Mouse (Mus musculus) spleen, adult 2 months (tissue): Measurements from ENCODE around the gene Ucma. TPM values are rescaled to one million over a fixed set of nuclear protein-coding genes. Genes with fewer than 3 reads are reported as not detected.
A peak's percentile ranks its signal among the peaks of the same experiment; 100 is the strongest.

ENCODE experiments used
- DNase-seq, 2 experiments: peaks; one replicate each; pipeline versions ENCODE4 v3.0.0 to v3.0.0-alpha.2; 2012 to 2021; ENCODE audit warnings: low spot score in 2 of 2, low read depth in 1 of 2
- H3K27ac ChIP-seq: fragments of 200-500 bp; 2 replicates; pipeline ENCODE4 v1.5.1; 2012; ENCODE audit warnings: low read length, inconsistent platforms; ENCODE audit not compliant: insufficient read depth
- H3K27me3 ChIP-seq: fragments of 200-500 bp; 2 replicates; pipeline ENCODE4 v1.6.1; 2012; ENCODE audit warnings: mild to moderate bottlenecking, moderate library complexity, low read length, inconsistent platforms; ENCODE audit not compliant: control insufficient read depth, insufficient read depth
- H3K36me3 ChIP-seq: fragments of 200-500 bp; 2 replicates; pipeline ENCODE4 v1.6.1; 2012; ENCODE audit warnings: mild to moderate bottlenecking, low read length, inconsistent platforms; ENCODE audit not compliant: control insufficient read depth, insufficient read depth
- H3K4me1 ChIP-seq: fragments of 200-500 bp; 2 replicates; pipeline ENCODE4 v1.6.1; 2011; ENCODE audit warnings: inconsistent platforms; ENCODE audit not compliant: control insufficient read depth, insufficient read depth, insufficient read length
- H3K4me3 ChIP-seq: fragments of 200-500 bp; 2 replicates; pipeline ENCODE4 v1.5.1; 2011; ENCODE audit warnings: mild to moderate bottlenecking, inconsistent platforms; ENCODE audit not compliant: insufficient read depth, insufficient read length; ENCODE audit errors: extremely low read depth
- CTCF ChIP-seq: fragments of 200-500 bp; IDR thresholded peaks from 2 replicates; pipeline ENCODE4 v1.5.1; 2011; ENCODE audit warnings: mild to moderate bottlenecking, inconsistent platforms; ENCODE audit not compliant: insufficient read depth, insufficient read length, insufficient replicate concordance; ENCODE audit errors: extremely low read depth
- POLR2A ChIP-seq: fragments of 200-500 bp; IDR thresholded peaks from 2 replicates; pipeline ENCODE4 v1.6.1; 2011; ENCODE audit warnings: low read depth, low read length, inconsistent platforms
- WGBS: fragments of 180-500 bp; shearing (Covaris S2); methylation state at CpG from one replicate; pipeline ENCODE4 v1.1.7; 2018; 5-methylcytosine and 5-hydroxymethylcytosine counted together
- polyA plus RNA-seq: library from polyadenylated mRNA; depleted of rRNA; stranded (reverse); fragments of >200 nt; gene quantifications from 2 replicates; pipeline ENCODE4 v1.2.3, GENCODE M21; 2012

Ucma gene
- polyA plus RNA-seq, 1 experiment, result not detected

- Histone ChIP-seq H3K27me3 (no peaks in the 10 kb centered on the region), H3K4me3 (no peak overlapping the region), H3K27ac (no peak overlapping the region), H3K36me3 (no peaks in the 10 kb centered on the region), H3K4me1 (0 out of 2 replicates have a peak, but pooled peaks cover 4% of the 10 kb centered on the region)
- DNase-seq, result no peak
- TF ChIP-seq POLR2A, result no peak
- no peak for TF ChIP-seq CTCF
- WGBS, result 94% methylated on average over 6 of the region's 6 CpGs
Observed at GRCm38 (mm10) chr2:5015527-5015926, 39.6 kb downstream of the Ucma start.

DNA sequence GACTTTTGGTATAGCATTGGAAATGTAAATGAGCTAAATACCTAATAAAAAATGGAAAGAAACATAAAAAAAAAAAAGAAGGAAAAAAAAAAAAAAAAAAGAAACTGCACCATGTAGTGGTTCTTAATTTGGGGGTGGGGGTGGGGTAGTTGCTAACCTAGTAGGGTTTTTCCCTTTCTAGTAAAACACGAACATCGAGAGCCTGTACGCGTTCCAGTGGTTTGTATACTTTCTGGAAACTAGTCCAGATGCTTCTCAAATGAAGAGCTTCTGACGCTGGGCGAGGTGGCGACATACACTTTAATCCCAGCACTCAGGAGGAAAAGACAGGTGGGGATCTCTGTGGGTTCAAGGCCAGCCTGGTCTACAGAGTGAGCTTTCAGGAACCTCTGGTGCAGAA, 41.0 kb downstream of the Ucma start:
- no peak overlapping the region for H3K27ac ChIP-seq
- H3K4me1 ChIP-seq, result 0 out of 2 replicates have a peak, but pooled peaks cover 4% of the 10 kb centered on the region
- no peak for TF ChIP-seq POLR2A
- no peak for TF ChIP-seq CTCF
- 92% methylated on average over 7 of the region's 7 CpGs for WGBS
- H3K27me3 ChIP-seq, result no peaks in the 10 kb centered on the region
- H3K36me3 ChIP-seq, result no peaks in the 10 kb centered on the region
- H3K4me3 ChIP-seq, result no peak overlapping the region
- DNase-seq, result no peak

GRCm38 (mm10) chr2:5019708-5020107, 43.8 kb downstream of the Ucma start:
- TF ChIP-seq CTCF (no peak), POLR2A (no peak)
- DNase-seq, result no peak
- 83% methylated on average over 1 of the region's 1 CpGs for WGBS
- Histone ChIP-seq H3K4me3 (no peak overlapping the region), H3K4me1 (0 out of 2 replicates have a peak, but pooled peaks cover under 1% of the 10 kb centered on the region), H3K36me3 (no peaks in the 10 kb centered on the region), H3K27ac (no peak overlapping the region), H3K27me3 (no peaks in the 10 kb centered on the region)

GRCm38 (mm10) chr2:5023275-5023674, 47.4 kb downstream of the Ucma start:
- Histone ChIP-seq H3K4me1 (no peaks in the 10 kb centered on the region), H3K4me3 (no peak overlapping the region), H3K36me3 (peaks cover 2% of the 10 kb centered on the region; the same call in 1 of the 2 replicates), H3K27ac (no peak overlapping the region), H3K27me3 (no peaks in the 10 kb centered on the region)
- TF ChIP-seq CTCF, result no peak
- TF ChIP-seq POLR2A, result no peak
- no peak for DNase-seq
- 75% methylated on average over 2 of the region's 2 CpGs for WGBS

GRCm38 (mm10) chr2:5023699-5024399, 47.9 kb downstream of the Ucma start:
- Histone ChIP-seq H3K27ac (no peak overlapping the region), H3K4me1 (no peaks in the 10 kb centered on the region), H3K36me3 (peaks cover 3% of the 10 kb centered on the region; the same call in 1 of the 2 replicates), H3K4me3 (no peak overlapping the region), H3K27me3 (no peaks in the 10 kb centered on the region)
- DNase-seq, result no peak
- TF ChIP-seq CTCF (no peak), POLR2A (no peak)
- 95% methylated on average over 14 of the region's 14 CpGs for WGBS

- DNase-seq, result no peak
- TF ChIP-seq POLR2A, result no peak
- peak; percentile 46; the same call in 1 of the 2 replicates for TF ChIP-seq CTCF
- Histone ChIP-seq H3K36me3 (peaks cover 3% of the 10 kb centered on the region; the same call in 1 of the 2 replicates), H3K4me3 (no peak overlapping the region), H3K27ac (no peak overlapping the region), H3K4me1 (no peaks in the 10 kb centered on the region), H3K27me3 (no peaks in the 10 kb centered on the region)
- WGBS, result 60% methylated on average over 3 of the region's 4 CpGs
Observed at GRCm38 (mm10) chr2:5025162-5025733, 49.3 kb downstream of the Ucma start.

GRCm38 (mm10) chr2:5027057-5027456, 51.1 kb downstream of the Ucma start:
- TF ChIP-seq POLR2A, result no peak
- no peak for TF ChIP-seq CTCF
- H3K36me3 ChIP-seq, result peaks cover 3% of the 10 kb centered on the region; the same call in 1 of the 2 replicates
- 91% methylated on average over 6 of the region's 6 CpGs for WGBS

More at GRCm38 (mm10) chr2:5027057-5027456, 51.1 kb downstream of the Ucma start:
- Histone ChIP-seq H3K4me1 (no peaks in the 10 kb centered on the region), H3K27me3 (no peaks in the 10 kb centered on the region), H3K27ac (no peak overlapping the region), H3K4me3 (no peak overlapping the region)
- no peak for DNase-seq
